Mouse (Mus musculus) forebrain, embryonic 16.5 days (tissue): ENCODE results near the gene Arl4c. TPM values are rescaled to one million over a fixed set of nuclear protein-coding genes. Genes with fewer than 3 reads are reported as not detected.
A peak's percentile ranks its signal among the peaks of the same experiment; 100 is the strongest.

Experiments used
- ATAC-seq: fragments of 200-750 bp; cut with Nextera tagmentation; 2 replicates; pipeline ENCODE4 v1.8.0; 2017; ENCODE audit warnings: mild to moderate bottlenecking, moderate library complexity
- H3K27ac ChIP-seq: fragments of 300-500 bp; sonication (generic); 2 replicates; pipeline ENCODE4 v1.5.1; 2014; ENCODE audit warnings: low read length, control low read depth
- H3K27me3 ChIP-seq: fragments of 300-500 bp; sonication (generic); replicated peaks from 2 replicates; pipeline ENCODE4 v1.6.1; 2014; ENCODE audit warnings: low read length; ENCODE audit not compliant: control insufficient read depth, insufficient read depth
- H3K36me3 ChIP-seq: fragments of 300-500 bp; sonication (generic); 2 replicates; pipeline ENCODE4 v1.6.1; 2014; ENCODE audit not compliant: control insufficient read depth, insufficient read depth
- H3K4me1 ChIP-seq: fragments of 300-500 bp; sonication (generic); replicated peaks from 2 replicates; pipeline ENCODE4 v1.6.1; 2014; ENCODE audit warnings: low read length; ENCODE audit not compliant: control insufficient read depth, insufficient read depth
- H3K4me2 ChIP-seq: fragments of 300-500 bp; sonication (generic); 2 replicates; pipeline ENCODE4 v1.6.1; 2014; ENCODE audit warnings: mild to moderate bottlenecking, low read length, control low read depth
- H3K4me3 ChIP-seq: fragments of 300-500 bp; sonication (generic); replicated peaks from 2 replicates; pipeline ENCODE4 v1.5.1; 2014; ENCODE audit warnings: mild to moderate bottlenecking, low read length, control low read depth
- H3K9ac ChIP-seq: fragments of 300-500 bp; sonication (generic); replicated peaks from 2 replicates; pipeline ENCODE4 v1.6.1; 2014; ENCODE audit warnings: low read depth, low read length, control low read depth
- H3K9me3 ChIP-seq: fragments of 300-500 bp; sonication (generic); 2 replicates; pipeline ENCODE4 v1.6.1; 2016; ENCODE audit warnings: low read length; ENCODE audit not compliant: control insufficient read depth
- WGBS: fragments of 180-500 bp; shearing (Covaris S2); extraction: QIAGEN DNeasy Blood & Tissue Kit; methylation state at CpG from one replicate; pipeline ENCODE4 v1.1.7; 2014; 5-methylcytosine and 5-hydroxymethylcytosine counted together
- polyA plus RNA-seq: library from polyadenylated mRNA; unstranded; fragments of >200 nt; fragmentation: Nextera tagmentation; extraction: Ambion mirVana; gene quantifications from 2 replicates; pipeline ENCODE4 v1.2.1, GENCODE M21; 2015

Arl4c gene
- polyA plus RNA-seq, 1 experiment from 2014 or later: 37.1 TPM

DNA sequence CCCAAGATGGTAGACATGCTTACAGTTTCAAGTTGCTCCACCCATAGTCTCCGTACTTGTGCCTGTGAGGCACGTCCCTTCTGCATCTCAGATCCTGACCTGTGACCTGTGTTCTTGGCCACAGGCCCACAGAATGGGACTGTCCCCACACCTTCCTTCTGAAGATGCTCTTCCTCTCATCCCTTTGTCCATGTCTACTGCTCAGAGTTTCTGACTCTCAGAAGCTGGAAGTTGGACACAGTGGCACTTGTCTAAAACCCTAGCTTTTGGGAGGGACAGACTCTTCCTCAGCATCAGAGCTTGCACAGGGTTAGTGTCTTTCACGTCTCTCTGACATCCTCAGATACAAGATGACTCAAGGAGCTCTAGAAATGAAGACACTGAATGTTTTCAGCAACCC lies 6.2 kb upstream of the Arl4c start:
- no peaks in the 10 kb centered on the region for H3K27me3 ChIP-seq
- H3K27ac ChIP-seq: no peak overlapping the region

DNA sequence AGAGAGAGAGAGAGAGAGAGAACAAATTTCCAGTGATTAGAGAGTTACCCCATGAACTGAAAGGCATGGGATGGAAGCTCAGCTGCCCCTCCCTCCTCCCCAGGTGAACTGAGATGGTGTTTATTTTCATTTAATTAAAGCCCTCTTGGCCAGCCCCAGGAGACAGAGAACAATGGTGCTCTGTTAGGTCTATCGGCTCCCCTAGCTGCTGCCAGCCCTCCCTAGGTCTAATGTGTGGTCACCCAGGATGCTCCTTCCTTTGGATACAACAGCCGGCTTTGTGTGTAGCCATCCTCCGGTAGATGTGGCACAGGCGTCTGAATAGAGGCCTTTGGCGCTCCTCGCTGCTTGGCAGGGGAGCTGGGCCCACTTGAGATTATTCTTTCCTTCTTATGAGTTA lies 5.5 kb upstream of the Arl4c start:
- Histone ChIP-seq H3K27me3 (no peaks in the 10 kb centered on the region), H3K9ac (no peak overlapping the region), H3K36me3 (no peaks in the 10 kb centered on the region), H3K9me3 (no peaks in the 10 kb centered on the region), H3K4me3 (no peak overlapping the region), H3K4me2 (no peak overlapping the region), H3K4me1 (peaks cover 20% of the 10 kb centered on the region), H3K27ac (no peak overlapping the region)
- 12% methylated on average over 6 of the region's 6 CpGs for WGBS
- no peak for ATAC-seq

More for the DNA sequence above, 6.2 kb upstream of the Arl4c start:
- H3K36me3 ChIP-seq: no peaks in the 10 kb centered on the region
- no peak overlapping the region for H3K4me2 ChIP-seq
- no peak overlapping the region for H3K9ac ChIP-seq
- peaks cover 17% of the 10 kb centered on the region for H3K4me1 ChIP-seq
- no peaks in the 10 kb centered on the region for H3K9me3 ChIP-seq
- no peak for ATAC-seq
- no peak overlapping the region for H3K4me3 ChIP-seq
- 77% methylated on average over 3 of the region's 3 CpGs for WGBS

DNA sequence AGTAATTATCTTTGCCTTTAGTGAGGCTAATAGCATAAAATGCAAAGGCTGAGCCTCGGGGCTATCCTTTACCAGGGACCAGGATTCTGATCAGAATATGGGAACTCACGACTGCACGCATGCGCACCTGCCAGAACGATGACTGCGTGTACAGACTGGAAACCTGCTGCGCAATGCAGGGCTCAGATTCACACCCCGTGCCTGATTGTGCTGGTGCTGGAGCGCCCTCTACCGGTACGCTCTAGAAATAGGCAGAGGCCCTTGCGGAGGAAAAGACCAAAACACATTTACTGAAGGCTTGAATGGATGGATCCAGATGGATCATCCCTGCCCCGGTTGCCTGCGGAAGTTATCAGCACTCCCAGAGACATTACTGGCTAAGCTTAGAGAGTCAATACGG lies 3.8 kb upstream of the Arl4c start:
- no peaks in the 10 kb centered on the region for H3K36me3 ChIP-seq
- H3K9ac ChIP-seq: no peak overlapping the region; the same call in 1 of the 2 replicates
- ATAC-seq: peak; percentile 78
- WGBS: under 1% methylated on average over 15 of the region's 15 CpGs
- no peaks in the 10 kb centered on the region for H3K9me3 ChIP-seq
- H3K4me1 ChIP-seq: peaks cover 23% of the 10 kb centered on the region
- H3K4me3 ChIP-seq: no peak overlapping the region
- 0 out of 2 replicates have a peak overlapping the region, but pooled peaks have one; percentile 10 for H3K4me2 ChIP-seq
- H3K27ac ChIP-seq: no peak overlapping the region
- H3K27me3 ChIP-seq: no peaks in the 10 kb centered on the region

DNA sequence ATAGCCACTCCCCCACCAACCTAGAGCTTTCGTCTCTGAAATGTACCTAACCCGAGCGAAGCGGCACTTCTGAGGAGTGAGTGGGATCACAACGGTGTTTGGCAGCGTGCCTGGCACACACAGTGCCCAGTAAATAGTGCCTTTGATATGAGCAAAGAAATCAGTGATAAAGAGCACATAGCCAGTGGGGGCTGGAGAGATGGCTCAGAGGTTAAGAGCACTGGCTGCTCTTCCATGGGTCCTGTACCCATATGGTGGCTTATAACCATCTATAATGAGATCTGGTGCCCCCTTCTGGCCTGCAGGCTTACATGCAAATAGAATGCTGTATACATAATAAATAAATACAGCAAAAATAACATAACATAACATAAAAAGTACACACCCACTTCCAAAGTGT lies 3.0 kb upstream of the Arl4c start:
- Histone ChIP-seq H3K9me3 (no peaks in the 10 kb centered on the region), H3K36me3 (no peaks in the 10 kb centered on the region), H3K4me2 (no peak overlapping the region), H3K4me1 (peaks cover 23% of the 10 kb centered on the region), H3K9ac (no peak overlapping the region), H3K4me3 (no peak overlapping the region), H3K27ac (no peak overlapping the region), H3K27me3 (no peaks in the 10 kb centered on the region)
- ATAC-seq: no peak
- WGBS: 50% methylated on average over 6 of the region's 6 CpGs

DNA sequence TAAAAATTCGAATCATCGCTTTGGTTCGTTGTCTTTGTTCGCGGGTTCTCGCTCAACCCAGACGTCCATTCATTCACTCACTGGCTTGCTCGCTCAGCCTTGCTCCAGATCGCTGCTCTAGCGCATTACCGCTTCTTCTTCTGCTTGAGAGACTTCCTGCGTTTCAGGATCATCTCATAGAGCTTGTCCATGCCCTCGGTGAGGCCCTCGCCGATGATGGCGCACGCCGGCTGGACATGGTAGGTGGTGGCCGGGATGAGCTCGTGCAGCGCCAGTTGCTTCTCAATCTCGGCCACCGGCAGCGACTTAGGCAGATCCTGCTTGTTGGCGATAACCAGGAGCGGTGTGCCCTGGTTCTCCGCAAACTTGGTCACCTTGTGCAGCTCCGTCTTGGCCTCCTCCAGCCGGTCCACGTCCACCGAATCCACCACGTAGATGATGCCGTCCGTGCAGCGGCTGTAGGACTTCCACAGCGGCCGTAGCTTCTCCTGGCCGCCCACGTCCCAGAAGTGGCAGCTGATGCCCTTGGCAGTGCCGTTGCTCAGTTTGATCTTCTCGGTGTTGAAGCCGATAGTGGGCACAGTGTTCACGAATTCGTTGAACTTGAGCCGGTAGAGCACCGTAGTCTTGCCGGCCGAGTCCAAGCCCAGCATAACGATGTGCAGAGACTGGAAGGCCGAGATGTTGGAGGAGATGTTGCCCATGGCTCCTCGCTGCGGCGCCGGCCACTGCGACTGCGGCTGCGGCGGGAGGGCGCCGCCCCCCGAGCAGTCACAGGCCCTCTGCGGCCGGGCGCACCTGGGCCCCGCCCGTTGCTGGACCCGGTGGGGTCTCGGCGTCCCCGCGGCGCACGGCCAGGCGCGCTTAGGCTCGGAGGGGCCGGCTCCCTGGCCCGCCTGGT lies 810 bp downstream of the Arl4c start:
- Histone ChIP-seq H3K9me3 (no peaks in the 10 kb centered on the region), H3K36me3 (no peaks in the 10 kb centered on the region), H3K4me1 (peaks cover 30% of the 10 kb centered on the region), H3K4me3 (peak overlapping the region; percentile 90), H3K9ac (peak overlapping the region; percentile 98), H3K27ac (peak overlapping the region; percentile 93), H3K4me2 (peak overlapping the region; percentile 81), H3K27me3 (no peaks in the 10 kb centered on the region)
- ATAC-seq: peak; percentile 25
- under 1% methylated on average over 71 of the region's 78 CpGs for WGBS

DNA sequence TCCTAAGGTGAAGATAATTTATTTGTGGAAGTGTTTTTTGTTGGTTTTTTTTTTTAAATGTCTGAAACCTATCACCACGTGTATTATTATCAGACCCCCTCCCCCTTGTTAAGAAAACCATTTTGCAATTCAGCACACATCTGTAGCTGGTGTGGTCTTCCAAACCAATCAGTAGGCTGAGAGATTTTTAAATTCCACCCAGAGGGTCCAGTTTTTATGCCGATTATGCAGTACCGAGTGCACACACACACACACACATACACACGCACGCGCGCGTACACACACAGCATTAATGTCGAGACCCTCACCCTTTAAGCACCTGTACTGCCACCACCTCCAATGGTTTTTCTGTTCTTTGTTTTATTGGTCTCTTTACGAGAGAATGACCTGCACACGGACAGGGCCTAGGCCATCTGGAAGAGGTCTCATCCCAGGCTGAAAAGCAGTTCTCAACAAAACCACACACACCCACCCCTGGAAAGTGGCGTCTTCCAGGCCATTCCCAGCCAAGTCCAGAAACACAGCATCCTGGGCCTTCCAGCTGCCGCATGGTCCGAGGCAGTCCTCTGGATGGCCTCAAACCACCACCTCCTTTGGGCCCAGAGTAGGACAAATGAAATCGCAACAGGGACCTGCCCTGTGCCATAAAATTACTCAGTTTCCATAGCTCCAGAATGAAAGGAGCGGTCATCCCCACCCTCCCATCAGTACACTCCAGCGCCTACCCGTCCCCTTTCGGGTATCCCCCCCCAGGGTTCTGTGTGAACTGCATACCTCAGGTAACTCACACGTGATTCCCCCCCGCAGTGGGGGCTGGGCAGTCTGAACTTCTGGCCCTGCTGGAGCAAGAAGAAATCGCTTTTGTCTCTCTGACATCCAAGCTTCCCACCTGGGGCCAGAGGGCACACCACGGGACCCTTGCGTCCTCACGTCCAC lies 1.9 kb downstream of the Arl4c start:
- peak overlapping the region; percentile 90 for H3K4me3 ChIP-seq
- H3K9me3 ChIP-seq: no peaks in the 10 kb centered on the region
- no peaks in the 10 kb centered on the region for H3K36me3 ChIP-seq
- peak overlapping the region; percentile 81 for H3K4me2 ChIP-seq
- H3K4me1 ChIP-seq: peaks cover 22% of the 10 kb centered on the region
- ATAC-seq: peak; percentile 4; the same call in 1 of the 2 replicates
- 1% methylated on average over 25 of the region's 25 CpGs for WGBS
- H3K27ac ChIP-seq: peak overlapping the region; percentile 93
- H3K27me3 ChIP-seq: no peaks in the 10 kb centered on the region
- H3K9ac ChIP-seq: peak overlapping the region; percentile 98

DNA sequence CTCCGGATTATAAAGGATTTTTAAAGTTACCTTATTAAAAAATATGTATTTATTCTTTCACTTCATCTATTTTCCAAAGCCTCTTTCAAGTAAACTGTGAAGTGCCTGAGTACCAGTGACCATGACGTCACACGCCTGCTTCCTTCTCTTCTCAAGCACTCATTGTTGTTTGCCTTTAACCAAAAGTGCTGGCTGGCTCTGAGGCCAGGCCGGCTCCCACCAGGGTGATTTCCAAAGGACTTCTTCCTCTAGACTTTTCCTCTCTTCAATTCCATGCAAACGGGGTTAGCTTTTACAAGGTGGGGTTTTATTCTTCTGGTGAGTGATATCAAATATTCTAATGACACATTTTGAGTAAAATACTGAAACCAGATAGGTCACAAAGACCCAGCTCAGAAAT lies 2.6 kb downstream of the Arl4c start:
- WGBS: 2% methylated on average over 5 of the region's 5 CpGs
- H3K36me3 ChIP-seq: no peaks in the 10 kb centered on the region; the same call in 1 of the 2 replicates
- H3K9me3 ChIP-seq: no peaks in the 10 kb centered on the region
- H3K27me3 ChIP-seq: no peaks in the 10 kb centered on the region
- ATAC-seq: no peak
- H3K4me2 ChIP-seq: peak overlapping the region; percentile 81
- peak overlapping the region; percentile 98 for H3K9ac ChIP-seq
- H3K27ac ChIP-seq: peak overlapping the region; percentile 93
- H3K4me3 ChIP-seq: peak overlapping the region; percentile 90
- H3K4me1 ChIP-seq: peaks cover 22% of the 10 kb centered on the region

DNA sequence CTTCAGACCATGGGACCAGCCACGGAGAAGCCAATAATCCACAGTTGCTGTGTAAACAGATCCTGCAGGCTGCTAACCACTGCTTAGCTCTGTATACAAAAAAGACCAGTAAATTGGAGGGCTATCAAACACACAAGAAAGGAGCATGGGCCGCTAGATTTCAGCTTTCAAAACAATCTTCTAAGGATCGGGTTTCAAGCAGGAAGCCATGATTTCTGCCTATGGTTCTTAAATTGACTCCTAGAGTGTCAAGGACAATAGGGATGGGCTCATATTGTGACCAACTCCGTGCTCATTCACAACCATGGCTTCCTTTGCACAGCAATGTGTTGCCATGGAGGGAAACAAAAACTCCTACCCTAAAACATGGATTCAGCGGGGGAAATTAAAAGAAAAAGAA lies 3.1 kb downstream of the Arl4c start:
- H3K4me3 ChIP-seq: peak overlapping the region; percentile 90
- 2% methylated on average over 5 of the region's 5 CpGs for WGBS
- H3K36me3 ChIP-seq: peaks cover 2% of the 10 kb centered on the region; the same call in 1 of the 2 replicates
- no peaks in the 10 kb centered on the region for H3K9me3 ChIP-seq
- peak overlapping the region; percentile 48 for H3K9ac ChIP-seq
- ATAC-seq: no peak
- H3K4me2 ChIP-seq: peak overlapping the region; percentile 81
- H3K4me1 ChIP-seq: peaks cover 22% of the 10 kb centered on the region
- H3K27me3 ChIP-seq: no peaks in the 10 kb centered on the region
- H3K27ac ChIP-seq: peak overlapping the region; percentile 73

DNA sequence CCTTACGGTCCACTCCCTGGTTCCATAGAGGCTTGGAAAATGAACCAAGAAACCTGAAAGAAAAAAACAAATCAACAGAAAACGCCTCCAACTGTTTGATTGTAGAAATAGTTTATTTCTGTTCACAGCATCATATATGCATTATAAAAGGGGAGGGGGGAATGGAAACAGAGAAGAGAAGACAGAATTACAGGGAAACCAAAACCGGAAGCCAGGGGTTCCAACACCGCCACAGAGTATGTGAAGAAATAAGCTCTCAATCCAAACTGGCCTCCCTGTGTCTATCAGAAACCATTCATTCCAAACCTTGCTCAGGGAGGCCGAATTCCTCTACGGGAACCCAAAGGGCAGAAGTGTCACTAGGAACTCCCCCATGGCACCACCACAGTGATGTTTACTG lies 3.9 kb downstream of the Arl4c start:
- Histone ChIP-seq H3K36me3 (peaks cover 2% of the 10 kb centered on the region; the same call in 1 of the 2 replicates), H3K27me3 (no peaks in the 10 kb centered on the region), H3K27ac (no peak overlapping the region), H3K9ac (0 out of 2 replicates have a peak overlapping the region, but pooled peaks have one; percentile 4), H3K4me3 (peak overlapping the region; percentile 90), H3K9me3 (no peaks in the 10 kb centered on the region), H3K4me2 (peak overlapping the region; percentile 81), H3K4me1 (peaks cover 22% of the 10 kb centered on the region)
- no peak for ATAC-seq
- WGBS: 90% methylated on average over 6 of the region's 6 CpGs
